Mouse (Mus musculus) thymus, adult 2 months (tissue): Measurements from ENCODE around the gene Prpf6.

Source experiments
- CTCF ChIP-seq: fragments of 200-500 bp; IDR thresholded peaks from 2 replicates; pipeline ENCODE4 v1.5.1; 2012; ENCODE audit warnings: mild to moderate bottlenecking, control low read depth, low read length, moderate library complexity, borderline replicate concordance; ENCODE audit not compliant: control insufficient read depth, poor library complexity, insufficient read depth; ENCODE audit errors: extremely low read depth
- POLR2A ChIP-seq: fragments of 200-500 bp; IDR thresholded peaks from 2 replicates; pipeline ENCODE4 v1.6.1; 2012; ENCODE audit warnings: mild to moderate bottlenecking, low read length, control low read depth, moderate library complexity; ENCODE audit not compliant: control insufficient read depth, poor library complexity, insufficient read depth; ENCODE audit errors: extremely low read depth

- TF ChIP-seq CTCF (no peak), POLR2A (no peak)
Measured at GRCm38 (mm10) chr2:181597378-181598061, 5.9 kb downstream of the Prpf6 start.
